Mouse (Mus musculus): ENCODE data around the gene Vmn2r25.
"Not testable (repeated sequence)": the region's sequence is repeated elsewhere in the genome, so short reads cannot be mapped to it uniquely, and the experiment has no call there.

Gene Vmn2r25

GRCm38 (mm10) chr6:123853363-123853762 lies at the start of gene Vmn2r25:
Gene Vmn2r25 (minus strand): TSS chr6:123853463.
- not testable (repeated sequence) for DNase-seq

- no peak for DNase-seq
These were observed 33.3 kb downstream of the Vmn2r25 start for GRCm38 (mm10) chr6:123819951-123820350.

DNA sequence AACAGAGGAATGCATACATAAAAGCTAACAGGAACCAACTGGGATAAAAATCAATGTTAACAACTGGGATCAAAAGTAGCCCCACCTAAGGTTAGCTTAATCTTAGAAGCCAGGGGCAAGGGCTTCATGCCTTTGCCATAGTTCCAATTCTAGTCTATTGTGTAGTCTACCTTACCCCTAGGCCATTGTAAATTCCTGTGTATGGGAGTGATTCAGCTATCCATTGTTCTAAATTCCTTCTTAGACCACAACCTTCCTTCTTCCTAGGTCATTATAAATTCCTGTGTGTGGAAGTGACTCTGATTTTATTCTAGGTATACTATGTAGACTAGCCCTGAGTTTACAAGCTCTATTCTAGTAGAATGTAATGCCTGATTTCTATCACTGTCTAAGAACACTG lies 43.0 kb downstream of the Vmn2r25 start:
- not testable (repeated sequence) for DNase-seq

- no peak for DNase-seq
These were observed 59.5 kb downstream of the Vmn2r25 start for GRCm38 (mm10) chr6:123793746-123794145.

DNA sequence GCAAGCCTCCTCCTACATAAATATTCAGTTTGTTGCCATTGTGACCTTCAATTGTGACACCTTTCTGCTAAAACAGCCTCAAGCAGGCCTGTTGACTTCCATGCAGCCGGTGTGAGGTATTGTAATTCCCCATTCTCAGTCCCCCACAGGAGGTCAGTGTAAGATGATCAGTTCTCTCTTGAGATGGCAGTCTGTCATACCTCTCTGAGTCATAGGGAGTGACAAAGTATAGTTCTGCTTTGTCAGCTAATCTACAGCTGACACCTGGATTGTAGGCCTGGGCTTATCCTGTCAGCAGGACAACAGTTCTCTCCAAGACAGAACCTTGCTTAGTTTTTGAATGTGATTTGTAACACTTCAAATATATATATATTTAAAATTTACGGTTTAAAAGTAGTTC lies 68.4 kb downstream of the Vmn2r25 start:
- DNase-seq = no peak

- no peak for DNase-seq
These were observed 74.7 kb downstream of the Vmn2r25 start, which contains the start of gene Vmn2r24 for GRCm38 (mm10) chr6:123778579-123778978. Gene Vmn2r24 (plus strand): TSS chr6:123778879.

Data from lung, postnatal 14 days (tissue).